Mouse (Mus musculus) heart, embryonic 11.5 days (tissue): Measurements from ENCODE around the gene Usp29. TPM values are rescaled to one million over a fixed set of nuclear protein-coding genes. Genes with fewer than 3 reads are reported as not detected.
"Not testable (repeated sequence)": the region's sequence is repeated elsewhere in the genome, so short reads cannot be mapped to it uniquely, and the experiment has no call there.

ENCODE experiments used
- ATAC-seq: fragments of 200-750 bp; cut with Nextera tagmentation; replicated peaks from 2 replicates; pipeline ENCODE4 v1.8.0; 2017; ENCODE audit warnings: moderate library complexity; ENCODE audit not compliant: insufficient number of reproducible peaks, low FRiP score, low TSS enrichment
- H3K27ac ChIP-seq: fragments of 300-500 bp; sonication (generic); 2 replicates; pipeline ENCODE4 v1.5.1; 2014; ENCODE audit warnings: mild to moderate bottlenecking, low read depth, low read length
- H3K27me3 ChIP-seq: fragments of 300-500 bp; sonication (generic); 2 replicates; pipeline ENCODE4 v1.6.1; 2014; ENCODE audit warnings: mild to moderate bottlenecking, low read length, mixed read lengths; ENCODE audit not compliant: control insufficient read depth, insufficient read depth
- H3K36me3 ChIP-seq: fragments of 300-500 bp; sonication (generic); 2 replicates; pipeline ENCODE4 v1.6.1; 2014; ENCODE audit warnings: mild to moderate bottlenecking, low read length, moderate library complexity, mixed read lengths; ENCODE audit not compliant: control insufficient read depth, insufficient read depth
- H3K4me1 ChIP-seq: fragments of 300-500 bp; sonication (generic); 2 replicates; pipeline ENCODE4 v1.6.1; 2014; ENCODE audit warnings: low read length; ENCODE audit not compliant: control insufficient read depth, insufficient read depth
- H3K4me2 ChIP-seq: fragments of 300-500 bp; sonication (generic); 2 replicates; pipeline ENCODE4 v1.6.1; 2014; ENCODE audit warnings: mild to moderate bottlenecking, moderate library complexity
- H3K4me3 ChIP-seq: fragments of 300-500 bp; sonication (generic); 2 replicates; pipeline ENCODE4 v1.5.1; 2014; ENCODE audit warnings: low read depth, low read length
- H3K9ac ChIP-seq: fragments of 300-500 bp; sonication (generic); 2 replicates; pipeline ENCODE4 v1.6.1; 2014; ENCODE audit warnings: mild to moderate bottlenecking, low read depth, low read length, moderate library complexity
- H3K9me3 ChIP-seq: fragments of 300-500 bp; sonication (generic); replicated peaks from 2 replicates; pipeline ENCODE4 v1.6.1; 2016; ENCODE audit warnings: low read length; ENCODE audit not compliant: control insufficient read depth
- WGBS: fragments of 180-500 bp; shearing (Covaris S2); extraction: QIAGEN DNeasy Blood & Tissue Kit; methylation state at CpG from one replicate; pipeline ENCODE4 v1.1.7; 2014; ENCODE audit not compliant: insufficient replicate concordance; 5-methylcytosine and 5-hydroxymethylcytosine counted together
- polyA plus RNA-seq: library from polyadenylated mRNA; unstranded; fragments of >200 nt; fragmentation: Nextera tagmentation; extraction: Ambion mirVana; gene quantifications from 2 replicates; pipeline ENCODE4 v1.2.1, GENCODE M21; 2014

Usp29 gene
- polyA plus RNA-seq, 1 experiment from 2014 or later, result 15.5 TPM

GRCm38 (mm10) chr7:6858694-6859270 is 128.4 kb downstream of the Usp29 start:
- Histone ChIP-seq H3K27me3 (no peaks in the 10 kb centered on the region), H3K9me3 (no peaks in the 10 kb centered on the region), H3K36me3 (no peaks in the 10 kb centered on the region), H3K4me2 (no peak overlapping the region), H3K9ac (no peak overlapping the region), H3K27ac (peak overlapping the region; percentile 23), H3K4me1 (peaks cover 5% of the 10 kb centered on the region), H3K4me3 (no peak overlapping the region)
- WGBS, result 43% methylated on average over 5 of the region's 5 CpGs
- ATAC-seq, result no peak

GRCm38 (mm10) chr7:6860689-6861088 is 130.3 kb downstream of the Usp29 start:
- Histone ChIP-seq H3K9ac (no peak overlapping the region), H3K27me3 (no peaks in the 10 kb centered on the region), H3K36me3 (no peaks in the 10 kb centered on the region), H3K4me1 (peaks cover 5% of the 10 kb centered on the region), H3K4me2 (no peak overlapping the region), H3K9me3 (no peaks in the 10 kb centered on the region), H3K27ac (no peak overlapping the region), H3K4me3 (no peak overlapping the region)
- ATAC-seq, result no peak
- 12% methylated on average over 6 of the region's 6 CpGs for WGBS

GRCm38 (mm10) chr7:6866351-6866750 is 136.0 kb downstream of the Usp29 start:
- ATAC-seq, result no peak
- Histone ChIP-seq H3K4me1 (no peaks in the 10 kb centered on the region), H3K4me2 (no peak overlapping the region), H3K4me3 (no peak overlapping the region), H3K9me3 (no peaks in the 10 kb centered on the region), H3K27me3 (no peaks in the 10 kb centered on the region), H3K27ac (no peak overlapping the region), H3K9ac (no peak overlapping the region), H3K36me3 (no peaks in the 10 kb centered on the region)

GRCm38 (mm10) chr7:6868831-6869230 is 138.5 kb downstream of the Usp29 start:
- no peaks in the 10 kb centered on the region for H3K9me3 ChIP-seq
- ATAC-seq, result no peak
- H3K9ac ChIP-seq, result no peak overlapping the region
- H3K27ac ChIP-seq, result no peak overlapping the region
- H3K36me3 ChIP-seq, result no peaks in the 10 kb centered on the region
- 77% methylated on average over 3 of the region's 3 CpGs for WGBS
- no peaks in the 10 kb centered on the region for H3K27me3 ChIP-seq
- no peak overlapping the region for H3K4me2 ChIP-seq
- no peaks in the 10 kb centered on the region for H3K4me1 ChIP-seq
- H3K4me3 ChIP-seq, result no peak overlapping the region

- H3K27me3 ChIP-seq, result no peaks in the 10 kb centered on the region
- H3K27ac ChIP-seq, result no peak overlapping the region
- no peaks in the 10 kb centered on the region for H3K4me1 ChIP-seq
- no peak overlapping the region for H3K9ac ChIP-seq
- WGBS, result 73% methylated on average over 1 of the region's 1 CpGs
- no peak overlapping the region for H3K4me3 ChIP-seq
- no peaks in the 10 kb centered on the region for H3K9me3 ChIP-seq
- H3K4me2 ChIP-seq, result no peak overlapping the region
- H3K36me3 ChIP-seq, result no peaks in the 10 kb centered on the region
- no peak for ATAC-seq
These were observed 139.2 kb downstream of the Usp29 start for GRCm38 (mm10) chr7:6869556-6869955.

GRCm38 (mm10) chr7:6874448-6874847 is 144.1 kb downstream of the Usp29 start:
- Histone ChIP-seq H3K4me3 (no peak overlapping the region), H3K9me3 (no peaks in the 10 kb centered on the region), H3K4me1 (no peaks in the 10 kb centered on the region), H3K27ac (no peak overlapping the region), H3K4me2 (no peak overlapping the region), H3K27me3 (no peaks in the 10 kb centered on the region), H3K36me3 (no peaks in the 10 kb centered on the region), H3K9ac (no peak overlapping the region)
- 75% methylated on average over 19 of the region's 19 CpGs for WGBS
- ATAC-seq, result no peak

GRCm38 (mm10) chr7:6878202-6878601 is 147.8 kb downstream of the Usp29 start:
- Histone ChIP-seq H3K36me3 (no peaks in the 10 kb centered on the region), H3K4me1 (peaks cover 8% of the 10 kb centered on the region; the same call in 1 of the 2 replicates), H3K4me3 (no peak overlapping the region), H3K9me3 (no peaks in the 10 kb centered on the region), H3K9ac (no peak overlapping the region), H3K27me3 (no peaks in the 10 kb centered on the region), H3K27ac (no peak overlapping the region), H3K4me2 (no peak overlapping the region)
- 59% methylated on average over 1 of the region's 1 CpGs for WGBS
- no peak for ATAC-seq

GRCm38 (mm10) chr7:6878849-6879248 is 148.5 kb downstream of the Usp29 start:
- WGBS, result 90% methylated on average over 3 of the region's 3 CpGs
- not testable (repeated sequence) for H3K27me3 ChIP-seq, ATAC-seq, H3K9ac ChIP-seq, H3K27ac ChIP-seq, H3K4me2 ChIP-seq, H3K4me1 ChIP-seq, H3K4me3 ChIP-seq, H3K36me3 ChIP-seq, H3K9me3 ChIP-seq

- Histone ChIP-seq H3K36me3 (no peaks in the 10 kb centered on the region), H3K27ac (no peak overlapping the region), H3K4me1 (peaks cover 8% of the 10 kb centered on the region; the same call in 1 of the 2 replicates), H3K9me3 (no peaks in the 10 kb centered on the region), H3K4me2 (0 out of 2 replicates have a peak overlapping the region, but pooled peaks have one; percentile 12), H3K4me3 (no peak overlapping the region), H3K9ac (no peak overlapping the region), H3K27me3 (no peaks in the 10 kb centered on the region)
- peak; percentile 59 for ATAC-seq
- 26% methylated on average over 11 of the region's 11 CpGs for WGBS
These were observed 149.3 kb downstream of the Usp29 start for GRCm38 (mm10) chr7:6879512-6880164.
